Mouse (Mus musculus) ovary, adult 18-20 months (tissue): Measurements from ENCODE around the gene Ccdc194.

Experiments used
- DNase-seq: peaks from one replicate; pipeline ENCODE4 v3.0.0; 2022; ENCODE audit warnings: low spot score, mixed read lengths

Ccdc194 gene

DNA sequence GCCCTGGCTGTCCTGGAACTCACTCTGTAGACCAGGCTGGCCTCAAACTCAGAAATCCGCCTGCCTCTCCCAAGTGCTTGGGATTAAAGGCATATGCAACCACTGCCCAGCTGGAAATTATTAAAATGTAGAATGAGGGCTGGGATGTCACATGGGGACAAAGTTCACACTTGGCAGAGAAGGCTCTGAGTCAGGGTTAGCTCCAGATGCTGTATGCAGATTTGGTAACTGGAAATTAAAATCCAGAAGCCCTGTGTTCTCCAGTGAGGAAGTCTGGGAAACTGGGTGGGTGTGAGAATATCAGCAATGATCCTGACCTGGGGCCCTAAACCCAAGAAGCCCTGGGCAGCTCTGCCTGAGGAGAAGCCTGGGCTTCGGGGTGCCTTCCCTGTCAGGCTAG lies 16.2 kb downstream of the Ccdc194 start:
- DNase-seq = no peak

DNA sequence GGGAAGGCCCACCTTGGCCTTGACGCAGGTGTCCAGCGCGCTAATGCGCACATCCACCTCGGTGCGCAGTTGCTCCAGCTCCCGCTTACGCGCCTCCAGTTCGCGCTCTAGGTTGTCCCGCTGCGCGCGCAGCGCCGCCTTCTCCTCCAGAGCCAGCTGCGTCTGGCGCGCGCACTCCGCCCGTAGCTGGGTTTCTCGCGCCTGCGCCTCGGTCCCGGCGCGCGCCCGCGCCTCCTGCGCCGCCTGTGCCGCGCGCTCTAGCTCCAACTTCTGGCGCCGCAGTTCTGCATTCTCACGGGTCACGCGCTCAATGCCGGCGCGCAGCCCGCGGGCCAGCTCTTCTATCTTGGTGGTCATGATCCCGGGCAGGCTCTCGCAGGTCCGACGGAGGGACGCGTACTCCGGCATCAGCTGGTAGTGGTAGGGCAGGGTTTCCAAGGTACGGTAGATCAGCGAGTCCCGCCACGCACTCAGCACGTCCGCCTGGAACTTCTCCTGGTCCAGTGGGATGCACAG lies 17.9 kb downstream of the Ccdc194 start:
- DNase-seq = peak; percentile 67

- peak; percentile 65 for DNase-seq
These were observed 19.5 kb downstream of the Ccdc194 start for GRCm38 (mm10) chr8:71505979-71506378.

DNA sequence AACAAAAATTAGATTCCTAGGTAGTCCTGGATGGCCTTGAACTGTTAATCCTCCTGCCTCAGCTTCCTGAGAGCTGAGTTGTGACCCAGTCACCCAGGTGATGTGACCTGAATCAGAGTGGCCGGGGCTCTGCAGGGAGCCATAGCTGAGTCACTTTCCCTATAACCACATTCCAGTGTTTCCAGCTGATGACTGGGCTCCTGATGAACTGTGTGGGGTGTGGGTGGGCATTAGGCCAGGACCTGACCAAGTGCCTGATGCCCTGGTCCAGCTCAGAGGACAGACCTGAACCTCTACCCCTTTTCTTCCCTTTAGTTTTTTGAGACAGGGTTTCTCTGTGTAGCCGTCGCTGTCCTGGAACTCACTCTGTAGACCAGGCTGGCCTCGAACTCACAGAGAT lies 20.2 kb downstream of the Ccdc194 start:
- no peak for DNase-seq

- DNase-seq = no peak
These were observed 21.2 kb downstream of the Ccdc194 start for GRCm38 (mm10) chr8:71504349-71504748.

GRCm38 (mm10) chr8:71498816-71499690 lies 26.5 kb downstream of the Ccdc194 start:
- no peak for DNase-seq

- DNase-seq = no peak
These were observed 27.5 kb downstream of the Ccdc194 start for GRCm38 (mm10) chr8:71497881-71498501.

GRCm38 (mm10) chr8:71497077-71497645 lies 28.4 kb downstream of the Ccdc194 start:
- DNase-seq = no peak

DNA sequence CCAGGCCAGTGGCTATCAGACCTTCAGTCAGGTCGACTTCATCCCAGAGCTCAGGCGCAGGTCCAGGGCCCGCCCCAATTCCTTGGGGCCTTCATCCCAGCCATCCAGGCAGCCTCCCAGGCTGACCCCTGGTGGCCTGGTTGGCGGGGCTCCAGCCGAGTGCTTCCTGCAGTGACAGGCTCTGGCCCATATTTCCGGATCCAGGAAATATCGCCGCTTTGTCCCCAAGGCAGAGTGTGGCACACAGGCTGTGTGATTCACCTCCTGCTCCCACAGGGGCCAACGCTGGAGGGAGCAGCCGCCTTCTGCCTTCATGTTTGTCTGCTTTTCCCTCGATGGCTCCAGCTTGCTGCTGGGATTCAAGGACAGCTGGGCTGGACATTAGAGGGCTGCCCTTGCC lies 29.0 kb downstream of the Ccdc194 start:
- peak; percentile 84 for DNase-seq

DNA sequence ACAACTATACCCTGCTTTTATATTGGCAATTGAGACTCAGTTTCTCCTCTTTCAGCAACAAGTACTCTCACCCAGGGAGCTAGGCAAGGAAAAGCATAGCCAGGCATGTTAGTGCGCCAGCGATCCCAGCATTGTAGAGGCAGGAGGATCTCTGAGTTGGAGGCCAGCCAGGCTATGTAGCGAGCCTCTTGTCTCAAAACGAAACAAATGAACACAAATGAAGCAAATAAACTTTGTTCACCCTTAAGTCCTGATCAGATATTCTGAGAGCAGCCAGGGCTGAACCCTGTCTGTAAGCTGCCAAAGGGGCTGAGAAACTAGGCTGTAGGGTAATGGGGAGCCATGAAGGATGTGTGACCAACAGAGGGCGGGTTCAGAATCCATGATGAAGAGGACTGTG lies 29.7 kb downstream of the Ccdc194 start:
- no peak for DNase-seq

GRCm38 (mm10) chr8:71495039-71495438 lies 30.5 kb downstream of the Ccdc194 start:
- DNase-seq = peak; percentile 74

DNA sequence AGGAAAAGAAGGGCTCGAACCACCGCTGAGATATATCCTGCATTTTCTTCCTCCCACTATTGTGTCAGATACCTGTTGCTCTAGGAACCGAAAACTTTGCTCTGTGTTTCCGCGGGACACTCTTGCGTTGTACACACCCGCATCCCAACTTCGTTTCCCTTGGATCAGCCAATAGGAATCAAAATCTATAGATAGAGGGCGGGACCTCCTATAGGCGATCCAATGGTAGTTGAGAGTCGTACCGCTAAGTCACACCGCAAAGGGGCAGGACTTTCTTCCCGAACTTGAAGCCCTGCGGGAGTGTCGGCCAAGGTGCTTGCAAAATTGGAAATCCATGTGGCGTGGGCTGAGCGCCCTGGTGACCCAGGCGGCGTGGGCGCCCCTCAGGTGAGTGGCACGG lies 37.1 kb downstream of the Ccdc194 start:
- peak; percentile 81 for DNase-seq

- peak; percentile 75 for DNase-seq
These were observed 37.6 kb downstream of the Ccdc194 start, which contains the start of gene Gtpbp3 for GRCm38 (mm10) chr8:71487691-71488445. Gtpbp3 (plus strand) TSS chr8:71488103.

DNA sequence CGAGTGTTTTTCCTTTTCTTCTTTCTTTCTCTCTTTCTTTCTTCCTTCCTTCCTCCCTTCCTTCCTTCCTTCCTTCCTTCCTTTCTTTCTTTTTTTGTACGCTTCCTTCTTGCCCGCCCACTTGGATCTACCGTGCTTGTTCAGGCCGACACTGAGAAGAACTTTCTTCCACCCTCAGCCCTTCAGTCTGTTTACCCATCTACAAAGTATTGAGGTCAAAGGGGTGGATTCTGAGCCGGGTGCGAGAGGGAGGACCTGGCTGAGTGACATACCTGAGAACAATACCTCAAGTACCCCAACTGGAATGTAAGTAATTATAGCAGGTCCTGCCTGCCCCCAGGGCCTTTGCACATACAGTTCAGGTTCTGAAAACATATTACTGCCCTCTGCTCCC lies 39.4 kb downstream of the Ccdc194 start:
- no peak for DNase-seq

DNA sequence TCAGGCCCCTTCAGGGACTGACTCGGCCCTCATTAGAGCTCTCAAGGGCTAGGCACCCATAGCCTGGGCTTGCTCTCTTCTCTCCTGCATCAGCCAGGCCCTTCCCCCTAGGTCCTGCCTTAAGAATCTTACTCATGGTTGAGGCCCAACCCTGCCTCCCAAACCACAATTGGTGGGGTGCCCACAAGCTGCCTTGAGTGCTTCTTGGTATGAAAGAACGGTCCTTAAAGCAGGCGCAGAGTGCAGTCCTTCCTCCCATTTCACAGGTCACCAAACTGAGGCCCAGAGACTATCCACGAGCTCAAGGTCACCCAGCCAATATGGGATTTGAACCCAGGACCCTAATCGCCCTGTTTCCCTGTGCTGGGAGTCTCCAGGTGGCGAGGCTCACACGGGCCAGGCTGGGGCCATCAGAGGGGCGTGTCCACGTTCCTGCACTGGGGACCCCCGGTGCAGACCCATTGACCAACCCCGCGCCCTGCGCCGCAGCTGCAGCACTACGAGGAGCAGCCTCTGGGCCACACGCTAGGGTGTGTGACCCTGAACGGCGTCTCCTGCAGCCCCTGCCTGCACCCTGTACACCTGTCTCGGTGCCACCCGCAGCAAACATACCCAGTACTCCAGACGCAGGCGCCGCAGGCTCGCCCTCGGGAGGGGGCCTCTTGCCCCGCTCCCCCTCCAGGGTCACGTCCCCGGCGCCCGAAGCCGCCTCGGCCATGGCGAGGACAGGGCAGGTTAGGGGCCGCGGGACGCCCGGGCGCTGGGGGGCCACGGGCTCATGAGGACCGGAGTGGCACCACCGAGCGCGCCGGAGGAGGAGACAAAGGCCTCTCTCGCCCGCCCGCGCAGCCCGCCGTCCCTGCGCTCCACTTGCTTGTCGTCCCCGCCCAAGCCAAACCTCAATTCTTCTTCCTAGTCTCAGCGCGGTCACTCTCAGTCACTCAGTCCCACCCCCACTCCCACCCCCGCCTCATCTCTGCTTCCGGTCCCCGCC lies 40.1 kb downstream of the Ccdc194 start, which contains the start of gene Ano8:
Gene Ano8 (minus strand): TSS at position 822 of the 994 bp plus-strand sequence.
- peak; percentile 76 for DNase-seq

DNA sequence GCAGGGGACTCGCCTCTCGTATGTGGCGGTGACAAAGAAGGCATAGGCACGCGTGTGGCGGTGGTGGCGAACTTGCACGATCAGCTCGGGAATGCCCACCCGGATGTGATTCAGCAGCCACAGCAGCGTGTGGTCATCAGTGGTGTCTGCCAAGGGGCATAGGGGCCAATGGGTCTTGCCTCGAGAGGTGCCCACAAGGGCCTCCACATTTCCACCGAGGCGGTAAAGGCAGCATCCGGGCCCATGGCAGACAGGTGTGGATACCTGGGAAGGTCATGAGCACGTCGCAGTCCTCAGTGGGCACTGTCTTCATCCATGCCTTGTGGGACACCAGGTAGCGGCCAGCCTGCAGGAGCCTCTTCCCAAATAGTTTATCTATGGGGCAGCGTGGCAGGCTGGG lies 40.8 kb downstream of the Ccdc194 start:
- DNase-seq = no peak

DNA sequence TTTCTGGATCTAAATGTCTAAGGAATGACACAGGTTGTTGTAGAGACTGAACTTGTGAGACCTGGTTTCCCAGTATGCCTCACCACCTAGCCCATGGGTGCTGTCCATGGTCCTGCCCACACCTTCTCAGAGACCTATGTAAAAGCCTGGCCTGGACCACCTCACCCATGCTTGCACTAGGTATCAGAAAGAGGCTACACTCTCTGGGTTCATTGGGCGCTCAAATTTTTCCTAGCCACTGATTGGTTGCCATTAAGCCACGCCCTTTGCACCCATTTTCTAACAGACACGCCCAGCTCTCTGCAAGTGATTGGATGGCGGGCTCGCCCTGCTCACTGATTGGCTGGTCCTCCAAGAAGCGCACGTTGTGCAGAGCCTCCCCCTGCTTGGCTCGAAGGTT lies 41.6 kb downstream of the Ccdc194 start:
- DNase-seq = no peak

GRCm38 (mm10) chr8:71478943-71479342 lies 46.6 kb downstream of the Ccdc194 start:
- DNase-seq = no peak

DNA sequence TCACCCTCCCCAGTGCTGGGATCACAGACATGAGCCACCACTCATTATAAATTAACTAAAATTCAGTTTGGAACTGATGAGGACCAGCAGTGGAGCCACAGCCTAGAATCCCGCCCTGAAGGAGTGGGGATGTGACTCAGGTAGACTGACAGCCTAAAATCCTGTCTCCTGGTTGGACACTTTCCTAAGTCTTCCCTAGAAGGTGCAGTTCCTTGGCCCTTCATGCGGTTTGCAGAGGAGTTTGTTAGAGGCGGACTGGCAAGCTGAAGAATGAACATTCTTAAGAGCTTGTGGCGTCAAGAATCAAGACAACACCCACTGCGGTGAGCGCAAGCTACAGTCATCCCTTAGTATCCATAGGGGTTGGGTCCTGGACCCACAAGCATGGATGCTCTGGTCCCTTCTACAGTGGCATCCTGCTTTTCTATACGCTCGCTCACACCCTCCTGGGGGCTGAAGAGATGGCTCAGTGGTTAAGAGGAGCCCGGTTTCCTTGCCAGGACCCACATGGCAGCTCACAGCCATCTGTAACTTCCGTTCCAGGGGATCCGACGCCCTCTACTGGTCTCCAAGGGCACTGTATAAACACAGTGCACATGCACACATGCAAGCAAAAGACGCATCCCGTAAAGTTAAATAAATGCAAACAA lies 48.2 kb downstream of the Ccdc194 start:
- DNase-seq = no peak
